Mouse (Mus musculus): ENCODE results near the gene Myo1b. TPM values are rescaled to one million over a fixed set of nuclear protein-coding genes. Genes with fewer than 3 reads are reported as not detected.

Gene Myo1b
- polyA plus RNA-seq, 1 experiment from 2014 or later: 110 TPM

- DNase-seq (ENCODE audit: low spot score) (no peak), ATAC-seq (ENCODE audit: insufficient number of reproducible peaks, low FRiP score, low TSS enrichment, low read depth) (no peak)
- peaks cover 19% of the 10 kb centered on the region for H3K4me1 ChIP-seq (ENCODE audit: control insufficient read depth, insufficient read depth, low read length)
- H3K4me2 ChIP-seq (ENCODE audit: low read depth, severe bottlenecking): no peak overlapping the region
- H3K27ac ChIP-seq (replicated peaks; ENCODE audit: low read depth, low read length): no peak overlapping the region
- H3K27me3 ChIP-seq (ENCODE audit: control insufficient read depth, insufficient read depth, low read length): no peaks in the 10 kb centered on the region
- H3K9ac ChIP-seq (ENCODE audit: low read length): no peak overlapping the region
- 79% methylated on average over 4 of the region's 4 CpGs for WGBS
- no peaks in the 10 kb centered on the region for H3K36me3 ChIP-seq (ENCODE audit: control insufficient read depth, insufficient read depth, low read length)
- H3K9me3 ChIP-seq (ENCODE audit: control insufficient read depth, low read length): no peaks in the 10 kb centered on the region
- no peak overlapping the region for H3K4me3 ChIP-seq (ENCODE audit: low read depth, low read length)
These were observed 4.5 kb downstream of the Myo1b start for GRCm38 (mm10) chr1:51911331-51911730.

DNA sequence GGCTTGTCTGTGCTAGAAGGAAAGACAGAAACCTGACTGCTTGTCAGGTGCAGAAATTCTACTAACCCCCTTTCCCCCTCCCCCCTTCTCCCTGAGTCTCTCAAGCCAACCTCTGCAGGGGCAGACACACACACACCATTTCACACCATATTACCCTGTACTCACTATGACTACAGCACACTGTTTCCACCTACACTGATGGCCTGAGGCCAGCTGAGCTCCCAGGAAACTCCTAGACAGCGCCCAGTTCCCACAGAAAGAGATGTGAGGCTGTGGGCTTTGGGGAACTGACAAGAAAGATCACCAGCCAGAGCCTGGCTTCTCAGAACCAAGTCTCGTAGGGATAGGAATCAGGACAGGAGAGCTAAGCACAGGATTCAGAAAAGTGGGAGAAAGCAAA is 6.7 kb downstream of the Myo1b start:
- no peak for ATAC-seq (ENCODE audit: insufficient number of reproducible peaks, low FRiP score, low TSS enrichment, low read depth)
- Histone ChIP-seq H3K27ac (replicated peaks; ENCODE audit: low read depth, low read length) (no peak overlapping the region), H3K9ac (ENCODE audit: low read length) (no peak overlapping the region), H3K27me3 (ENCODE audit: control insufficient read depth, insufficient read depth, low read length) (no peaks in the 10 kb centered on the region), H3K4me2 (ENCODE audit: low read depth, severe bottlenecking) (no peak overlapping the region), H3K36me3 (ENCODE audit: control insufficient read depth, insufficient read depth, low read length) (no peaks in the 10 kb centered on the region), H3K4me3 (ENCODE audit: low read depth, low read length) (no peak overlapping the region), H3K4me1 (ENCODE audit: control insufficient read depth, insufficient read depth, low read length) (peaks cover 19% of the 10 kb centered on the region), H3K9me3 (ENCODE audit: control insufficient read depth, low read length) (no peaks in the 10 kb centered on the region)
- 71% methylated on average over 2 of the region's 2 CpGs for whole genome bisulfite sequencing
- no peak for DNase-seq (ENCODE audit: low spot score)

GRCm38 (mm10) chr1:51907821-51908220 is 8.1 kb downstream of the Myo1b start:
- ATAC-seq (ENCODE audit: insufficient number of reproducible peaks, low FRiP score, low TSS enrichment, low read depth) (no peak), DNase-seq (ENCODE audit: low spot score) (no peak)
- no peak overlapping the region for H3K4me2 ChIP-seq (ENCODE audit: low read depth, severe bottlenecking)
- H3K4me1 ChIP-seq (ENCODE audit: control insufficient read depth, insufficient read depth, low read length): peaks cover 14% of the 10 kb centered on the region
- no peaks in the 10 kb centered on the region for H3K9me3 ChIP-seq (ENCODE audit: control insufficient read depth, low read length)
- no peak overlapping the region for H3K9ac ChIP-seq (ENCODE audit: low read length)
- H3K27me3 ChIP-seq (ENCODE audit: control insufficient read depth, insufficient read depth, low read length): no peaks in the 10 kb centered on the region
- H3K36me3 ChIP-seq (ENCODE audit: control insufficient read depth, insufficient read depth, low read length): no peaks in the 10 kb centered on the region
- WGBS: 43% methylated on average over 8 of the region's 8 CpGs
- no peak overlapping the region for H3K27ac ChIP-seq (replicated peaks; ENCODE audit: low read depth, low read length)
- H3K4me3 ChIP-seq (ENCODE audit: low read depth, low read length): no peak overlapping the region

DNA sequence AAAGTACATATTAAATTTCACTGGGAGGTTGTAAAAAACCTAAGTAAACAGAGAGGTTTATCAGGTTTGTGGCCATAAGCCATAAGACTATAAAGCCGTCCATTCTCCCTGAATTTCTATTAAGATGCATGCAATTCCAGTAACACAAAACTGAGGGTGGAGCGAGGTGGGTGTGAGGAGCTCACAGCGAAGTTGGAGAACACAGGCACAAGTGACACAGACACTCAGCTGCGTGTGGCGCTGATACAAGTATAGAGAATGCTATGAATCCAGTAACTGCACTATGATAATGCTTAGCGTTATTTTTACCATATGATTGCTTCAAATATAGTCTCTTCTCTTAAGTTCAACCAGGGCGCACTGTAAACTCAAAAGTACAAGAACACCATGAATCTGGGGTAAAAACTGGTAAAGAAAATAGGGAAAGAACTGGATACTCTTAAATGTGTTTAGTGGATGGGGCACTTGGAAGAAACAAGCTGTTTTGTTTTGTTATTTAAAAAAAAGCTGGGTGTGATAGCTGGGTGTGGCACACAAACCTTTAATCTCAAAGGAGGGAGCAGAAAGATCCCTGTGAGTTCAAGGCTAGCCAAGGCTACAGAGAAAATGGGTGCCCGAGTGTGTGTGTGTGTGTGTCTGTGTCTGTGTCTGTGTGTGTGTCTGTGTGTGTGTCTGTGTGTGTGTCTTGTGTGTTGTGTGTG is 9.5 kb downstream of the Myo1b start:
- Histone ChIP-seq H3K4me3 (ENCODE audit: low read depth, low read length) (no peak overlapping the region), H3K9me3 (ENCODE audit: control insufficient read depth, low read length) (no peaks in the 10 kb centered on the region), H3K36me3 (ENCODE audit: control insufficient read depth, insufficient read depth, low read length) (no peaks in the 10 kb centered on the region), H3K27ac (replicated peaks; ENCODE audit: low read depth, low read length) (no peak overlapping the region), H3K9ac (ENCODE audit: low read length) (no peak overlapping the region), H3K4me1 (ENCODE audit: control insufficient read depth, insufficient read depth, low read length) (peaks cover 14% of the 10 kb centered on the region), H3K4me2 (ENCODE audit: low read depth, severe bottlenecking) (no peak overlapping the region), H3K27me3 (ENCODE audit: control insufficient read depth, insufficient read depth, low read length) (no peaks in the 10 kb centered on the region)
- no peak for ATAC-seq (ENCODE audit: insufficient number of reproducible peaks, low FRiP score, low TSS enrichment, low read depth)
- no peak for DNase-seq (ENCODE audit: low spot score)
- WGBS: 82% methylated on average over 8 of the region's 8 CpGs

DNA sequence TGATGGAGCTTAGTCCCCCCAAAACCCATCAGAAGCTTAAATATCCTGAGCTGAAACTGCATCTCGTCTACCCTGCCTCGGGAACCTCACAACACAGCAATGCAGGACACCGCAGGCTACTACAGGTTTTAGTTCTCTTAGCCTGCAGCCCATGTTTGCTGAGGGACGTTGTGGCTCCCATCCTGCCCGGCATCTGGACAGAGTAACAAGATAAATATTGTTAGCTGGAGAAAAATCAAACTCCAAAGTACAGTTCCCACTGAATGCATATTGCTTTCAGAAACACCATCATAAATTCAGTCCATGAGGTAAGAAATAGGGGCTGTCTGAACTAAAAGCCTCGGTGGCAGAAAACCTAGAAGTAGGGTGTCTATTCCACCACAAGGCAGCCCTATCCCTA is 10.8 kb downstream of the Myo1b start:
- Histone ChIP-seq H3K27me3 (ENCODE audit: control insufficient read depth, insufficient read depth, low read length) (no peaks in the 10 kb centered on the region), H3K4me1 (ENCODE audit: control insufficient read depth, insufficient read depth, low read length) (peaks cover 14% of the 10 kb centered on the region), H3K27ac (replicated peaks; ENCODE audit: low read depth, low read length) (no peak overlapping the region), H3K9ac (ENCODE audit: low read length) (no peak overlapping the region), H3K9me3 (ENCODE audit: control insufficient read depth, low read length) (no peaks in the 10 kb centered on the region), H3K4me2 (ENCODE audit: low read depth, severe bottlenecking) (no peak overlapping the region), H3K4me3 (ENCODE audit: low read depth, low read length) (no peak overlapping the region), H3K36me3 (ENCODE audit: control insufficient read depth, insufficient read depth, low read length) (no peaks in the 10 kb centered on the region)
- 88% methylated on average over 6 of the region's 6 CpGs for WGBS
- no peak for ATAC-seq (ENCODE audit: insufficient number of reproducible peaks, low FRiP score, low TSS enrichment, low read depth)
- DNase-seq (ENCODE audit: low spot score): no peak

GRCm38 (mm10) chr1:51897160-51897572 is 18.7 kb downstream of the Myo1b start:
- no peak for ATAC-seq (ENCODE audit: insufficient number of reproducible peaks, low FRiP score, low TSS enrichment, low read depth)
- 60% methylated on average over 5 of the region's 6 CpGs for WGBS

GRCm38 (mm10) chr1:51895961-51896360 is 19.9 kb downstream of the Myo1b start:
- H3K27me3 ChIP-seq (ENCODE audit: control insufficient read depth, insufficient read depth, low read length): no peaks in the 10 kb centered on the region
- H3K9ac ChIP-seq (ENCODE audit: low read length): no peak overlapping the region
- DNase-seq (ENCODE audit: low spot score) (no peak), ATAC-seq (ENCODE audit: insufficient number of reproducible peaks, low FRiP score, low TSS enrichment, low read depth) (no peak)
- WGBS: 77% methylated on average over 10 of the region's 10 CpGs
- H3K9me3 ChIP-seq (ENCODE audit: control insufficient read depth, low read length): no peaks in the 10 kb centered on the region
- H3K4me2 ChIP-seq (ENCODE audit: low read depth, severe bottlenecking): no peak overlapping the region
- H3K4me3 ChIP-seq (ENCODE audit: low read depth, low read length): no peak overlapping the region
- no peaks in the 10 kb centered on the region for H3K36me3 ChIP-seq (ENCODE audit: control insufficient read depth, insufficient read depth, low read length)
- H3K27ac ChIP-seq (replicated peaks; ENCODE audit: low read depth, low read length): no peak overlapping the region
- H3K4me1 ChIP-seq (ENCODE audit: control insufficient read depth, insufficient read depth, low read length): 0 out of 2 replicates have a peak, but pooled peaks cover 7% of the 10 kb centered on the region

More at GRCm38 (mm10) chr1:51897160-51897572, 18.7 kb downstream of the Myo1b start:
- H3K9ac ChIP-seq (ENCODE audit: low read length): no peak overlapping the region
- H3K4me2 ChIP-seq (ENCODE audit: low read depth, severe bottlenecking): no peak overlapping the region
- H3K36me3 ChIP-seq (ENCODE audit: control insufficient read depth, insufficient read depth, low read length): no peaks in the 10 kb centered on the region
- no peak for DNase-seq (ENCODE audit: low spot score)
- no peak overlapping the region for H3K27ac ChIP-seq (replicated peaks; ENCODE audit: low read depth, low read length)
- H3K4me3 ChIP-seq (ENCODE audit: low read depth, low read length): no peak overlapping the region
- H3K9me3 ChIP-seq (ENCODE audit: control insufficient read depth, low read length): no peaks in the 10 kb centered on the region
- 0 out of 2 replicates have a peak, but pooled peaks cover 6% of the 10 kb centered on the region for H3K4me1 ChIP-seq (ENCODE audit: control insufficient read depth, insufficient read depth, low read length)
- no peaks in the 10 kb centered on the region for H3K27me3 ChIP-seq (ENCODE audit: control insufficient read depth, insufficient read depth, low read length)

- DNase-seq (ENCODE audit: low spot score): no peak
- no peaks in the 10 kb centered on the region for H3K27me3 ChIP-seq (ENCODE audit: control insufficient read depth, insufficient read depth, low read length)
- H3K4me2 ChIP-seq (ENCODE audit: low read depth, severe bottlenecking): no peak overlapping the region
- no peak for ATAC-seq (ENCODE audit: insufficient number of reproducible peaks, low FRiP score, low TSS enrichment, low read depth)
- H3K4me1 ChIP-seq (ENCODE audit: control insufficient read depth, insufficient read depth, low read length): peaks cover 14% of the 10 kb centered on the region; the same call in 1 of the 2 replicates
- no peak overlapping the region for H3K4me3 ChIP-seq (ENCODE audit: low read depth, low read length)
- H3K9me3 ChIP-seq (ENCODE audit: control insufficient read depth, low read length): no peaks in the 10 kb centered on the region
- 88% methylated on average over 3 of the region's 3 CpGs for WGBS
- H3K27ac ChIP-seq (replicated peaks; ENCODE audit: low read depth, low read length): no peak overlapping the region
- no peak overlapping the region for H3K9ac ChIP-seq (ENCODE audit: low read length)
- no peaks in the 10 kb centered on the region for H3K36me3 ChIP-seq (ENCODE audit: control insufficient read depth, insufficient read depth, low read length)
These were observed 21.1 kb downstream of the Myo1b start for GRCm38 (mm10) chr1:51894721-51895120.

Data from limb, embryonic 11.5 days (tissue).